Mouse (Mus musculus) thymus, postnatal 25 days (tissue): Measurements from ENCODE around the gene Stk39.
"Not testable (repeated sequence)": the region's sequence is repeated elsewhere in the genome, so short reads cannot be mapped to it uniquely, and the experiment has no call there.

Source experiments
- DNase-seq: peaks from one replicate; pipeline ENCODE4 v3.0.0; 2022

Stk39 gene

DNA sequence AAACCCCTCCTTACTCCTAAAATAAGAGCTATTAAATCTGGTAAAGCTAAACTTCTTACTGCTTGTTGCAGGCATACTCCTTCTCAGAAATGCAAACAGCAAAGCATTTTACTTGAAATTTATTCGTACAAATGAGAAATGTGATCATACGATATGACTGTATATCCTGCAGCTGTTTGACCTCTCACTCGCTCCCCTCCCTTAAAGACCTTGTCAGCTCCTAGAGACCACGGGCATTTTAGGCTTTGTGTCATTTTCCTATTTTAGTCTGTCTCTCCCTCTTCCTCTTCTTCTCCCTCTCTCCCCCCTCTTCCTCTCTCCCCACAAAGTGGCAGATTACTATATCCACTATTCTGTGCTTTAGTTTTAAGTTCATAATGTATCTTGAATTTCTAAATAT is 200.8 kb downstream of the Stk39 start:
- DNase-seq = no peak

DNA sequence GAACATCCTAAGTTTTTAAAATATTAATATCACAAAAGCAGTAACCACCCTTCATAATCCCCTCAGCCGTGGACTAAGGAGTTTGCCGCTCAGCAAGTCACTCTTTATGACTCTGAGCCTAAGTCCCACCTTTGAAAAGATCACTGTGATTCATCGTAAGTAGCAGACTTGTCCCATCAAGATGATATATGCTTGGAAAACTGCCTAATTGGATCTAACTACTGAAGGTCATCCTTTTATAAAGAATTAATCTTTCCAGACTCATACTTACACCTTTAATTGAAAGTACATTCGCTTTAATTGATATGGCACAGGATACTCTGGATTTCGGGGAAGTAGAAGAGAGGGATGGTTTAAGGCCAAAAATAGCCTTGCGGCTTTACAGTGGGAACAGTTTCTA is 201.2 kb downstream of the Stk39 start:
- no peak for DNase-seq

- DNase-seq = no peak
Observed at GRCm38 (mm10) chr2:68269646-68270045, 202.4 kb downstream of the Stk39 start.

GRCm38 (mm10) chr2:68264826-68265225 is 207.2 kb downstream of the Stk39 start:
- DNase-seq = no peak

DNA sequence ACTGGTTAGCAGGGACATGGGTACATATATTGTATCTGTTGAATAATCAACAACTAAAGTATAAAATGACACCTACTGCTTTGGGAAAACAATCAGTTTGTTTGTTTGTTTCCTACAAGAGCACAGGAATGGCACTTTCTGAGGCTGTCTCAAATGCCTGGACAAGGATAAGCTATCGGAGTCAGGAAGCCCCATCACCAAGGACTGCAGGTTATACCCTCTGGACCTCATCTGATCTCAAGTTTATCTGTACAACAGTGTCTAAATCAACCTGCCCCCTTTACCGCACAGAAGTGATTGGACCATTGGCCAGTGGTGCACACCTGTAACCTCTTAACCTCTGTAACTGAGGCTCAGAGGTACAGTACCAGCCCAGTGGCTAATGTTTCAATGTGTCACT is 211.2 kb downstream of the Stk39 start:
- DNase-seq = no peak

DNA sequence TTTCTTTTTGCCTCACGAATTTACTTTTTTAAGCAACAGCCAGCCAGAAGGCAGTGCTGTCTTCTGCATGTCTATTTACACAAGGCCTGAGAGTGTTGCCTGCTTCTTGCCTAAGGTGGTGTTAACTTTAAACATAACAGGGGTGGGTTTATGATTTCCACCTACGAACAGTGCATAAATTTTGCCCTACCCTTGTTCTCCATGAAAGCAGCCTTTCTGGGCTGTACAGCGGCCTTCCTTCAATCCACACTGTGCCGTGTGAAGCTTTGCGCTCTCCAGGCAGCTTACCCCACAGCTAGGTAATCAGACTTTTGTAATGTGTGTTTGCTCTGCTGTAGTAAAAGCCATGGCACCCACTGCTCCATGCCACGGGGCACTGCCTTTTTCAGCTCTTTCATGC is 214.5 kb downstream of the Stk39 start:
- no peak for DNase-seq

DNA sequence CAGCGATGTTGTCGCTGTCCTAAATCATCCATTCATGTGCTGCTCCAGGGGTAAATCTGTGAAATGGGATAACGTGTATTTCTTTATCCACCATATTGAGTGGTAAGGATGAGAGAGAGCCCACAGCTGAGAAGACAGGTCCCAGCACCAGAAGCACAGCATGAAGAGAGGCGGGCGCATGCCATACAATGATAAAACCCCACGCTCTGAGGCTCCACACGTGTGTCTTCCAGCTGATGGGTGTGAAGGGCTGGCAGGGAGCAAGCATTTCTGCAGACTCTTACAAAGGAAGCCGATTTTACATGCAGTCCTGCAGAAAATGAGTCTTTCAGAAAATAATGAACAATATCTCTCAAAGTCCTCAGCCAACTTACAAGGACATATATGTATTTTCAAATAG is 215.6 kb downstream of the Stk39 start:
- no peak for DNase-seq

DNA sequence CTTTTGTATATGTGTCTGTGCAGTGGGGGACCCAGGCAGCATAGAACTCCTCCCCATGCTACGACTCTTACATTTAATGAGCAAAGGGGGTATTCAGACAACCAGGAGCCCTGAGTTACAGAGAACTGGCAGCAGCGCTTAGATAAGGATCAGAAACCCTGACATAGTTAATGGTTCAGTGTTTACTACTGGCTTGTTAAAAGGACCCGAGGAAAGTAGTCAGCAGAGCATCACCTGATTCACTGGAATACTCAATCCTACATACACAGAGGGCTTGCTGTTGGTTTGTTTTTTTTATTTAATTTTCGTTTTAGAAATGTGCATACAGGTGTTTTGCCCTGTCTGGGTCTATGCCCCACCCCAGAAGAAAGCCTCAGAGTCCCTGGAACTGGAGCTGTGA is 217.3 kb downstream of the Stk39 start:
- DNase-seq = no peak

DNA sequence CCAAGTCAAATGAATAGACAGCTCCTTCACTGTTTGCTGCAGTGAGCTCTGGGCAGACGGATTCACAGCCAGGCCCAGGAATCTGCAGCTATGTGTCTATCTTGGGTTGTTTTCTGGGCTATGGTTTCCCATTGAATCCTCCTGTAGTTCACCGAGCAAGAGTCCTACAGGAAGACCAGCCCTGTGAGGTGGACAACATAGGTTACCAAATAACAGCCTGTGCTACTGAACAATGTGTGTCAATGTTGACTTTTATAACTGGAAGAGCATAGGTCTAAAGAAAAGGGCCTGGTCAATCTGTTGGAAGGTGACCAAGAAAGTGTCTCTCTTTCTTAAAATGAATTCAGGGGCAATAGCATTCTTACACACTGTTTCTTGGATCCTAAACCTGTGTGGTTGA is 218.8 kb downstream of the Stk39 start:
- DNase-seq = no peak

DNA sequence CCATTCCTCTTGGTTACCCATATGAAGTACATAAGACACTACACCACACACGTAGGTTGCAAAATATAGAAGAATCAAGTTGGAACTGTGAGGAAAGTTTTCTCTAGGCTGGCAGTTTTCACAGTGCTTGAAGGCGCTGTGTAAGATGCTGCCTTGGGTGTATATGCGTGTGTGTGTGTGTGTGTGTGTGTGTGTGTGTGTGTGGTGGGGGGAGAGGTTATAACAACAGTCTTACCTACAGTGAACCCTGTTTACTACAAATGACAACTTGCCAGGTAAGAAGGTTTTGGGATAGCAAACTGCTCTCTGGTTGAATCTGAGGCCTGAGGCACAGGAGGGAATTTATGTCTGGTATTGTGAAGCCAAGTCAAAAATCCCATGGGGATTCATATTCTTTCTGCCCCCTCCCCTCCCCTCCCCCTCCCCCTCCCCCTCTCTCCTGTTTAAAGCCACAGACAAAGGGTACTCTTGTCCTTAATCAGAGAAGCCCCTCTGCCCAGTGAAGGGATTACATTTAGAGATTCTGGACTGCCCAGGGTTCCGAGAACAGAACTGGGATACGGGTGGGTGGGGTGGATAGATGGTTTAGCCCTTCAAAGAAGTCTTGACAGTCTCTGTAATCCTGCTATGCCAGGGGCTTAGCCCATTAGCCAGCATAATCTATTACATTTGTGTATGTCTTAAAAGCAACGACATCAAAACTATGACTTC is 219.9 kb downstream of the Stk39 start:
- no peak for DNase-seq

DNA sequence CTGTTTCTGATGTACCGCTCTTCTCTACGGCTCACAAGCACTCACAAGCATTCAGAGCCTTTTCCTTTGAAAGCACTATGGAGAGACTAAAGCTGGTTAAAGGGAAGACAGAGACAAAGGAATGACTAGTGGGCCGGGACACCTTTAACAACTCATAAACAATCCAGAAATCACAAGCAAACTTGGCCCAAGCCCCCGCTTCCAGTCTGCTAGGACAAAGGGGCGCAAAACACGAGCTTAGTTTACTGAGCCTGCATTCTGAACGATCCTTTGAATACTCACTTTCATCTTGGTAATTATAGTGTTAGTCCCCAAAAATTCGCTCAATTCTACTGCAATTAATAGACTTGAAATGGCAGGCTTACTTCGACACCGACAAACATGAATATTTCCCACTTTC is 221.2 kb downstream of the Stk39 start:
- no peak for DNase-seq

DNA sequence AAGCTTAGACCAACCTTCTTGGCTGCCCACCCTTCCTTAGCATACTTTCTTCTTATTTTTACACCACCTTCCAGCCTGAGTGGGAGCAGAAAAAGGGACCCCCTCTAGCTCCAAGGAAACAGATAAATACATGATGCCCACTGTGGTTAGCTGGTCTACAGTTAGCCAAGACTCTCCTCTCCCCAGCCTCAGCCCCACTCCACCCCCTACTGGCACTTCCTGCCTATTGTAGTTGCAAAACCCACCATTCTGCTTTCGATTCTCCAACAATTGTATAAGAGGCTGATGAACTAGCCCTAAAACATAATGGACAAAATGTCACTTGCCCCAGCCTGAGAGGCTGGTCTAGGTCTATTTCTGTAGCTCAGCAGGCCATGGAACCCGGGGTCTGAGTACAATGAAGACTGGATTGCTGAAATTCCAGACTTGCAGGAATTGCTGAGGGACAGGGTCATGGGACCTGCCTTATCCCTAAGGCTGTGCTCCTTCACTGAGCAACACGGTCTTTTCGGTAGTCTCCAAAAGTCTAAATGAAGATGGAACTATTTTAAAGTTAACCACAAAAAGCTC is 222.1 kb downstream of the Stk39 start:
- DNase-seq = no peak

- DNase-seq = no peak
Observed at GRCm38 (mm10) chr2:68246284-68246683, 225.8 kb downstream of the Stk39 start.

GRCm38 (mm10) chr2:68244556-68244955 is 227.5 kb downstream of the Stk39 start:
- no peak for DNase-seq

DNA sequence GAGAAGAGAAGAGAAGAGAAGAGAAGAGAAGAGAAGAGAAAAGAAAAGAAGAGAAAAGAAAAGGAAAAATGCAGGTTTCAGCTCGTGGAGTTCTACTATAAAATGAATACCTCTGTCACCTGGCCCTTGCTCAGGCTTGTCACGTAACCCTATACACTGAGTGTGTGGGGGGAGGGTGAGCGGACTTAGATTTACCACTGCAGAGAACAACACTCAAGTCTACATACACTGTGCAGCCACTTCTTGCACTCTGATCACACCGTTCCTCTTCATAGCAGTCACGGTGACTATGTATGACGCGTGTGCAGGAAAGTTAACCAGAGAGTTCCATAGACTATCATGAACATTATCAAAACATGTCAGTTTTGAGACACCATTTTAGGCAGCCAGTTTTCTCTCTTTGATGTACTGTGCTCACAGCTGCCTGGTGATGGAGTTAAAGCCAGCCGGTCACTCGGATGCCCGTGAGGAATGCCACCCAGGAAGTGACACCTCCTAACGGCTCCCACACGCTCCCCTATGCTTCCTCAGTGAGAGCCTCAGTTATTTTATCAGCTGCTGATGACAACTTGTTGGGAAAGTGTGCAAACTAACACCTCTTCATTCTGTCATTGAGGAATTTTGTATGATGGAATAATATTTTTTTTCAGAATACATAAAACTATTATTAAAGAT is 228.1 kb downstream of the Stk39 start:
- no peak for DNase-seq

DNA sequence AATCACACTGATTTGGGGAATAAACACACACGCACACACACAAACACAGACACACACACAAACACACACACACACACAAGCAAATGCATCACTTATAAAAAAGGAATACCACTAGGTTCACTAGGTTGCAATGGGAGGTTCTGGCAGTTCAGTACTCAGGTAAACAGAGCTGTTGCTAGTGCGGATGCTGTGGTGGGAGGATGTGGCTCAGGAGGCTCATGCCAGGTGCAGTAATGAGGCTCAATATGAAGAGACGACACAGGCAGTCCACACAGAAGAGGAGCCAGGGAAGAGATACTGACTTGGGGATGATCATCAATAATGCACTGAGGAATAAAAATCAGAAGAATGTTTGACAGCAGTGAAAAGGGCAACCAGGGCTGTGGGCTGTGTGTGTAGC is 228.8 kb downstream of the Stk39 start:
- peak; percentile 21 for DNase-seq

- no peak for DNase-seq
Observed at GRCm38 (mm10) chr2:68242069-68242468, 230.0 kb downstream of the Stk39 start.

- no peak for DNase-seq
Observed at GRCm38 (mm10) chr2:68241640-68242039, 230.4 kb downstream of the Stk39 start.

- not testable (repeated sequence) for DNase-seq
Observed at GRCm38 (mm10) chr2:68239415-68239814, 232.7 kb downstream of the Stk39 start.

GRCm38 (mm10) chr2:68232929-68233328 is 239.1 kb downstream of the Stk39 start:
- DNase-seq = no peak

GRCm38 (mm10) chr2:68229872-68230271 is 242.2 kb downstream of the Stk39 start:
- DNase-seq = no peak

- no peak for DNase-seq
Observed at GRCm38 (mm10) chr2:68229081-68229480, 243.0 kb downstream of the Stk39 start.

DNA sequence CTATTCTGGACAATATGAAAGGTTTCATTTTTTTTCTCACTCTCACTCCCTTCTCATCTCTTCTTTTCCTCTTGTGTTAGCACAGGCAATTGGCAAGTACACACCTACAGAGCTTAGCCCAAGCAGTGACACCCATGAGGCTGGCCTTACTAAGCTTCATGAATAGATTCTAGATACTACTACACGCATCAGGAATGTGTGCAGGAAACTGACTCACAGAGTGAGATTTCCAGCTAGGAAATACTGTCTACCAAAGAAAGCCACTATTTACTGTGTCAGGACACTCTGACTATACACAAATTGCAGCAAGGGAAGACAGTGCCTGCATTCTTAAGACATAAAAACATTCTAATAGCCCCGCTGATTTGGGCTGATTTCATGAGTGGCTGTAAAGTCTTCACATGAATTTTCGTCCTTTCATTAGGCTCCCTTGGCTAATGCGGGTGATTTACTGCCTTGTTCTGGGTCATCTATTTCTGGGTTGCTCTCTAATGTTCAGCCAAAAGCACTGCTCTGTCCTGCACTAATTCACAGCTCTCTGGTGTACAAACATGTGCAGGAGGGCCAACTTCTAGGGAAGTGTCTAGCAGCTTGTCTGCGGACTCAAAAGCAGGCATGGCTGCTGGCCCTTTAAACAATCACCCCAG is 249.7 kb downstream of the Stk39 start:
- no peak for DNase-seq

DNA sequence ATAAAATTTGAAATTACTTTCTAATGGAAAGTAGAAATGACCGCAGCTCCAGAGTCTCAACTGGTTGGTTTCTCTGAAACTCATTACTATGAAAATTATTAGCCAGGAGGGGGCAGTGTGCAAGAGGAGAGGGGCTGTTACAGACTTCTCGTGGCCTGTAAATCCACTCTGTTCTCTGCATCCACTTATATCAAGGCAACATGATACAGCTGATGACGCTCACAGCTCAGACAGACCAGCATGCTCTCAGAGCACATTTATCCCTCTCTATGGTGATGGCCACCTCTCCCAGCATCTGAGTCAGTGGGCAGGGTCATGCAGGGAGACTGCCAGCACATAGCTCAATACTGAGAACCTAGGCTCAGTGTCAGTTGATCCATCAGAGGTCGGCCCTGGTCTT is 250.8 kb downstream of the Stk39 start:
- no peak for DNase-seq
